Mouse (Mus musculus): ENCODE results near the gene Clcn1. TPM values are rescaled to one million over a fixed set of nuclear protein-coding genes. Genes with fewer than 3 reads are reported as not detected.

The Clcn1 gene
- polyA plus RNA-seq (2016; fragmentation: Nextera tagmentation; extraction: Ambion mirVana), result 0.73 and 1.0 TPM in 2 replicates

GRCm38 (mm10) chr6:42286448-42286847, at the start of gene Clcn1:
TSS of gene Clcn1 (plus strand) at chr6:42286685.
- Histone ChIP-seq H3K9ac (no peak within 1 kb of the TSS), H3K4me2 (no peak within 1 kb of the TSS), H3K27me3 (replicated peaks) (no peaks in the 10 kb centered on the region), H3K4me3 (no peak within 1 kb of the TSS), H3K36me3 (peaks cover 29% of the 10 kb centered on the region), H3K4me1 (replicated peaks) (peaks cover 11% of the 10 kb centered on the region), H3K9me3 (replicated peaks) (no peaks in the 10 kb centered on the region), H3K27ac (ENCODE audit: poor library complexity, severe bottlenecking) (no peak within 1 kb of the TSS)
- WGBS, result 61% methylated on average over 4 of the region's 5 CpGs
- 0 out of 2 replicates have a peak, but pooled peaks have one; percentile 37 for ATAC-seq (ENCODE audit: insufficient number of reproducible peaks, low FRiP score)

GRCm38 (mm10) chr6:42237276-42237805, 49.1 kb upstream of the Clcn1 start:
- Histone ChIP-seq H3K36me3 (no peaks in the 10 kb centered on the region), H3K9me3 (replicated peaks) (no peaks in the 10 kb centered on the region), H3K4me1 (replicated peaks) (no peaks in the 10 kb centered on the region), H3K27me3 (replicated peaks) (no peaks in the 10 kb centered on the region; the same call in 1 of the 2 replicates), H3K4me2 (no peak overlapping the region), H3K4me3 (no peak overlapping the region), H3K27ac (ENCODE audit: poor library complexity, severe bottlenecking) (no peak overlapping the region), H3K9ac (no peak overlapping the region)
- WGBS, result 62% methylated on average over 6 of the region's 6 CpGs
- no peak for ATAC-seq (ENCODE audit: insufficient number of reproducible peaks, low FRiP score)

- Histone ChIP-seq H3K4me1 (replicated peaks) (peaks cover 9% of the 10 kb centered on the region), H3K27ac (ENCODE audit: poor library complexity, severe bottlenecking) (no peak overlapping the region), H3K4me3 (no peak overlapping the region), H3K9me3 (replicated peaks) (no peaks in the 10 kb centered on the region), H3K36me3 (no peaks in the 10 kb centered on the region), H3K4me2 (no peak overlapping the region), H3K9ac (no peak overlapping the region), H3K27me3 (replicated peaks) (peaks cover 1% of the 10 kb centered on the region)
- 72% methylated on average over 6 of the region's 6 CpGs for WGBS
- ATAC-seq (ENCODE audit: insufficient number of reproducible peaks, low FRiP score), result no peak
Measured at GRCm38 (mm10) chr6:42241311-42242045, 45.0 kb upstream of the Clcn1 start.

- peak within 1 kb of the TSS; percentile 57 for H3K4me3 ChIP-seq
- peaks cover 13% of the 10 kb centered on the region for H3K27me3 ChIP-seq (replicated peaks)
- H3K4me2 ChIP-seq, result peak within 1 kb of the TSS; percentile 86
- no peaks in the 10 kb centered on the region for H3K9me3 ChIP-seq (replicated peaks)
- H3K27ac ChIP-seq (ENCODE audit: poor library complexity, severe bottlenecking), result no peak within 1 kb of the TSS
- H3K36me3 ChIP-seq, result no peaks in the 10 kb centered on the region
- peaks cover 10% of the 10 kb centered on the region for H3K4me1 ChIP-seq (replicated peaks)
- peak within 1 kb of the TSS; percentile 73 for H3K9ac ChIP-seq
- 3% methylated on average over 28 of the region's 28 CpGs for WGBS
- ATAC-seq (ENCODE audit: insufficient number of reproducible peaks, low FRiP score), result peak; percentile 98
Measured at GRCm38 (mm10) chr6:42245711-42246353, 40.7 kb upstream of the Clcn1 start, which contains the start of gene Gstk1. TSS of gene Gstk1 (plus strand) at chr6:42245935.

GRCm38 (mm10) chr6:42247173-42247572, 39.3 kb upstream of the Clcn1 start:
- no peaks in the 10 kb centered on the region for H3K36me3 ChIP-seq
- no peak overlapping the region for H3K4me2 ChIP-seq
- H3K4me3 ChIP-seq, result no peak overlapping the region
- ATAC-seq (ENCODE audit: insufficient number of reproducible peaks, low FRiP score), result no peak
- H3K4me1 ChIP-seq (replicated peaks), result peaks cover 10% of the 10 kb centered on the region
- H3K9ac ChIP-seq, result no peak overlapping the region
- WGBS, result 10% methylated on average over 8 of the region's 8 CpGs
- H3K9me3 ChIP-seq (replicated peaks), result no peaks in the 10 kb centered on the region
- H3K27ac ChIP-seq (ENCODE audit: poor library complexity, severe bottlenecking), result no peak overlapping the region
- peaks cover 13% of the 10 kb centered on the region for H3K27me3 ChIP-seq (replicated peaks)

- H3K4me1 ChIP-seq (replicated peaks), result peaks cover 10% of the 10 kb centered on the region
- 91% methylated on average over 1 of the region's 1 CpGs for WGBS
- no peak for ATAC-seq (ENCODE audit: insufficient number of reproducible peaks, low FRiP score)
Measured at GRCm38 (mm10) chr6:42247981-42248380, 38.5 kb upstream of the Clcn1 start.

GRCm38 (mm10) chr6:42251791-42252190, 34.7 kb upstream of the Clcn1 start:
- H3K36me3 ChIP-seq, result no peaks in the 10 kb centered on the region
- 77% methylated on average over 4 of the region's 4 CpGs for WGBS
- H3K4me1 ChIP-seq (replicated peaks), result no peaks in the 10 kb centered on the region
- H3K27me3 ChIP-seq (replicated peaks), result peaks cover 9% of the 10 kb centered on the region
- H3K9ac ChIP-seq, result no peak overlapping the region
- no peak overlapping the region for H3K4me3 ChIP-seq
- no peak overlapping the region for H3K4me2 ChIP-seq
- H3K9me3 ChIP-seq (replicated peaks), result no peaks in the 10 kb centered on the region
- no peak overlapping the region for H3K27ac ChIP-seq (ENCODE audit: poor library complexity, severe bottlenecking)
- no peak for ATAC-seq (ENCODE audit: insufficient number of reproducible peaks, low FRiP score)

More at GRCm38 (mm10) chr6:42247981-42248380, 38.5 kb upstream of the Clcn1 start:
- H3K9me3 ChIP-seq (replicated peaks), result no peaks in the 10 kb centered on the region
- H3K4me2 ChIP-seq, result no peak overlapping the region
- H3K36me3 ChIP-seq, result no peaks in the 10 kb centered on the region
- peaks cover 13% of the 10 kb centered on the region for H3K27me3 ChIP-seq (replicated peaks)
- H3K9ac ChIP-seq, result no peak overlapping the region
- H3K27ac ChIP-seq (ENCODE audit: poor library complexity, severe bottlenecking), result no peak overlapping the region
- no peak overlapping the region for H3K4me3 ChIP-seq

- Histone ChIP-seq H3K9me3 (replicated peaks) (no peaks in the 10 kb centered on the region), H3K9ac (no peak overlapping the region), H3K27me3 (replicated peaks) (0 out of 2 replicates have a peak, but pooled peaks cover 2% of the 10 kb centered on the region), H3K4me1 (replicated peaks) (no peaks in the 10 kb centered on the region), H3K36me3 (no peaks in the 10 kb centered on the region), H3K27ac (ENCODE audit: poor library complexity, severe bottlenecking) (no peak overlapping the region), H3K4me2 (no peak overlapping the region), H3K4me3 (no peak overlapping the region)
- WGBS, result 67% methylated on average over 2 of the region's 2 CpGs
- no peak for ATAC-seq (ENCODE audit: insufficient number of reproducible peaks, low FRiP score)
Measured at GRCm38 (mm10) chr6:42253103-42253502, 33.4 kb upstream of the Clcn1 start.

- H3K36me3 ChIP-seq, result no peaks in the 10 kb centered on the region
- H3K4me2 ChIP-seq, result peak overlapping the region; percentile 43
- peak; percentile 77 for ATAC-seq (ENCODE audit: insufficient number of reproducible peaks, low FRiP score)
- no peak overlapping the region for H3K27ac ChIP-seq (ENCODE audit: poor library complexity, severe bottlenecking)
- no peaks in the 10 kb centered on the region for H3K9me3 ChIP-seq (replicated peaks)
- 17% methylated on average over 11 of the region's 11 CpGs for WGBS
- 0 out of 2 replicates have a peak, but pooled peaks cover 6% of the 10 kb centered on the region for H3K4me1 ChIP-seq (replicated peaks)
- H3K27me3 ChIP-seq (replicated peaks), result peaks cover 3% of the 10 kb centered on the region; the same call in 1 of the 2 replicates
- H3K9ac ChIP-seq, result no peak overlapping the region
- H3K4me3 ChIP-seq, result no peak overlapping the region
Measured at GRCm38 (mm10) chr6:42257303-42257863, 29.1 kb upstream of the Clcn1 start.

GRCm38 (mm10) chr6:42260430-42260829, 26.1 kb upstream of the Clcn1 start:
- no peak for ATAC-seq (ENCODE audit: insufficient number of reproducible peaks, low FRiP score)
- H3K36me3 ChIP-seq, result no peaks in the 10 kb centered on the region
- H3K4me1 ChIP-seq (replicated peaks), result peaks cover 6% of the 10 kb centered on the region; the same call in 1 of the 2 replicates
- WGBS, result 44% methylated on average over 6 of the region's 6 CpGs
- H3K9me3 ChIP-seq (replicated peaks), result no peaks in the 10 kb centered on the region
- H3K27me3 ChIP-seq (replicated peaks), result peaks cover 3% of the 10 kb centered on the region; the same call in 1 of the 2 replicates
- no peak overlapping the region for H3K27ac ChIP-seq (ENCODE audit: poor library complexity, severe bottlenecking)
- no peak overlapping the region for H3K4me3 ChIP-seq
- no peak overlapping the region for H3K9ac ChIP-seq
- H3K4me2 ChIP-seq, result no peak overlapping the region

Measured in heart, embryonic 12.5 days (tissue).